Mouse (Mus musculus): ENCODE results near the gene Nkd1. TPM values are rescaled to one million over a fixed set of nuclear protein-coding genes. Genes with fewer than 3 reads are reported as not detected.

Nkd1 gene
- polyA plus RNA-seq, 1 experiment from 2014 or later, result 15.1 TPM

DNA sequence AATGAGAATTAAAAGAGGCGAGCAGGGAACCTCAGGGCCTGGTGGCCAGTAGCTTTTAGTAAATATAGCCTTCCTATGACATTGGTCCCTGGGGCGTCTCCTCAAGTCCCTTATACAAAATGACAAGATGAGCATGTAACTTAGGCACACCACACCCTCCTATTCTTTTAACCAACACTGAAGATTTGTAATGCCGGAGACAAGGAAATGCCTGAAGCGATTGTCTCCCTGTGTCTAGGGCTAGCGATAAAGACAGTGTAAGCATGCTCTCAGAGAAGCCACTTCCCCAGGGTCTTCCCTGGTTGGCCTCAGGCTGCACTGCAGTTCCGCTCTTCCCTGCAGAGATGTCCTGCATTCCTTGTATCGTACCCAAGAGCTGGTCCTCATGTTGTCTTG lies 17.8 kb downstream of the Nkd1 start:
- 71% methylated on average over 7 of the region's 7 CpGs for WGBS
- no peak overlapping the region; a peak in 2 of 4 replicates for H3K27ac ChIP-seq (replicated peaks in 1 of 2; ENCODE audit: control insufficient read depth in 1 of 2, insufficient read depth in 1 of 2, low read depth in 2 of 2, low read length in 2 of 2)
- H3K4me3 ChIP-seq (ENCODE audit: control insufficient read depth in 1 of 2, insufficient read depth in 1 of 2, low read depth in 1 of 2, low read length in 2 of 2), result no peak overlapping the region
- H3K4me1 ChIP-seq (ENCODE audit: control insufficient read depth in 2 of 2, insufficient read depth in 2 of 2, low read length in 2 of 2), result peaks cover 6 to 19% of the 10 kb centered on the region in 2 experiments; a peak in 2 of 4 replicates
- H3K36me3 ChIP-seq (ENCODE audit: control insufficient read depth, insufficient read depth, low read length), result no peaks in the 10 kb centered on the region
- no peak overlapping the region for H3K4me2 ChIP-seq (ENCODE audit: low read length)
- H3K9ac ChIP-seq (ENCODE audit: low read length), result no peak overlapping the region
- no peaks in the 10 kb centered on the region for H3K9me3 ChIP-seq (ENCODE audit: control insufficient read depth, low read length)
- no peaks in the 10 kb centered on the region for H3K27me3 ChIP-seq (ENCODE audit: control insufficient read depth, insufficient read depth, low read length)
- ATAC-seq (ENCODE audit: insufficient number of reproducible peaks, insufficient read depth, low FRiP score, low read depth), result no peak

DNA sequence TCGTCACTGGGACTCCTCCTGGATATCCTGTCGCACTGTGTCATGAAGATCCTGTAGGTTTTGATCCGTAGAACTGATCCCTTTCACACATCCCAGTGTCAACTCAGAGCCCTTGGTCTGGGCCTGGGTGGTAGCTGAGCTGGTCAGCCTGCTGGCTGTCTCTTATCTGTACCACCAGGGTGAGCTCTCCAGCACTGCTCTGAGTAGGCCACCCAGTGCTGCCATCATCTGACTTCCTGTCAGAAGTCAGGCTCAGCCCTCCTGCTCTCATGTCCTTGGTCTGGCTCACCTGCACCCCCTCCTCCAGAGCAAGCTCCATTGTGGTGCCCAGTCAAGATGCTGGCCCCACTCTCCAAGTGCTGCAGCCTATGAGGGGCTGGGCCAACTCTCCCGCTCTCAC lies 18.8 kb downstream of the Nkd1 start:
- WGBS, result 78% methylated on average over 4 of the region's 4 CpGs
- H3K9ac ChIP-seq (ENCODE audit: low read length), result no peak overlapping the region
- H3K4me1 ChIP-seq (ENCODE audit: control insufficient read depth in 2 of 2, insufficient read depth in 2 of 2, low read length in 2 of 2), result peaks cover 6 to 21% of the 10 kb centered on the region in 2 experiments; a peak in 2 of 4 replicates
- no peaks in the 10 kb centered on the region for H3K27me3 ChIP-seq (ENCODE audit: control insufficient read depth, insufficient read depth, low read length)
- no peak for ATAC-seq (ENCODE audit: insufficient number of reproducible peaks, insufficient read depth, low FRiP score, low read depth)
- no peaks in the 10 kb centered on the region for H3K9me3 ChIP-seq (ENCODE audit: control insufficient read depth, low read length)
- H3K4me2 ChIP-seq (ENCODE audit: low read length), result no peak overlapping the region
- H3K27ac ChIP-seq (replicated peaks in 1 of 2; ENCODE audit: control insufficient read depth in 1 of 2, insufficient read depth in 1 of 2, low read depth in 2 of 2, low read length in 2 of 2), result no peak overlapping the region
- no peaks in the 10 kb centered on the region for H3K36me3 ChIP-seq (ENCODE audit: control insufficient read depth, insufficient read depth, low read length)
- no peak overlapping the region for H3K4me3 ChIP-seq (ENCODE audit: control insufficient read depth in 1 of 2, insufficient read depth in 1 of 2, low read depth in 1 of 2, low read length in 2 of 2)

DNA sequence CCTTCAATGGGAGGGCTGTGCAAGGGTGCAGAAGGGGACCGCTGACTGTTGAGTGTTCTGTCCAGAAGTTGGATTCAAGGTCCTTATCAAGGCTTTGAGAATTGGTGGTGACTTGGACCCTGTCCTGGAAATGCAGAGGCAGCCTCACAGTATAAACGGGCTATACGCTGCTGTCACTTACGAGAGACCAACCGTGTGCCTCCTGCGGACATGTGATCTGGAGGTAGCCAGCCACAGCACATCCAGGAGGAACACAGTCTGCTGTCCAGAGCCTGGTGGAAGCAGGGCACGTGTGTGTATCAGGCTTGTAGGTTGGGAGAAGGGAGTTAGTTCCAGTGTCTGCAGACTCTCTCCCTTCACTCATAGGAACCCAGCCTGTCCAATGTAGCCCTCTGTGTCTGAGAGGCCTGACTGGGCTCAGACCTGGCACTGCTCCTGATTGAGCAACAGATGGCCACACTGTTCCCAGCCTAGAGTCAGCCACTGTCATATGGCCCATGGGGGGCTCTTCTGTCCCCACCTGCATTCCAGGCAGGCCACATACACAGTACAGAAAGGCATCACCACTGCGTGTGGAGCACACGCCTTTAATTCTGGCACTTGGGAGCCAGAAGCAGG lies 21.6 kb downstream of the Nkd1 start:
- Histone ChIP-seq H3K36me3 (ENCODE audit: control insufficient read depth, insufficient read depth, low read length) (no peaks in the 10 kb centered on the region), H3K27ac (replicated peaks in 1 of 2; ENCODE audit: control insufficient read depth in 1 of 2, insufficient read depth in 1 of 2, low read depth in 2 of 2, low read length in 2 of 2) (no peak overlapping the region), H3K9me3 (ENCODE audit: control insufficient read depth, low read length) (no peaks in the 10 kb centered on the region), H3K9ac (ENCODE audit: low read length) (no peak overlapping the region), H3K4me2 (ENCODE audit: low read length) (no peak overlapping the region), H3K27me3 (ENCODE audit: control insufficient read depth, insufficient read depth, low read length) (no peaks in the 10 kb centered on the region), H3K4me3 (ENCODE audit: control insufficient read depth in 1 of 2, insufficient read depth in 1 of 2, low read depth in 1 of 2, low read length in 2 of 2) (no peak overlapping the region), H3K4me1 (ENCODE audit: control insufficient read depth in 2 of 2, insufficient read depth in 2 of 2, low read length in 2 of 2) (peaks cover 16 to 31% of the 10 kb centered on the region in 2 experiments)
- WGBS, result 57% methylated on average over 9 of the region's 9 CpGs
- ATAC-seq (ENCODE audit: insufficient number of reproducible peaks, insufficient read depth, low FRiP score, low read depth), result no peak

DNA sequence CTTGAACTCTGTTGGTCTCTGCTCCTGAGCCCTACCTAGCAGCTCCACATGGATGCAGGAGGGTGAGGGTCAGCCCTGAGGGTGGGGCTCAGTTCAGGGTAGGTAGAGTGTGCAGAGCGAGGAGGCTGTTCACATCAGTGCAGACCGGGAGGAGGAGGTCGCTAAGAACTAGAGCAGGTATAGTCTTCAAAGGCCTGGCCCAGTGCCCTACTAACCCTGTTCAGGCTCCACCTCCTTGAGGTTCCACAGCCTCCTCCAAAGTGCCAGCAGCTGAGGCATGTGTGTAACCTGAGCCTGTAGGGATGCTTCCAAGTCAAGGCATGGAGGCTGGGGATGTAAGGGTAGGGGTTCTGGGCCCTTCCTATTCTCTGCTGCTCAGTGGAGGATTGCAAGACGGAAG lies 23.5 kb downstream of the Nkd1 start:
- Histone ChIP-seq H3K4me2 (ENCODE audit: low read length) (no peak overlapping the region), H3K36me3 (ENCODE audit: control insufficient read depth, insufficient read depth, low read length) (no peaks in the 10 kb centered on the region), H3K4me3 (ENCODE audit: control insufficient read depth in 1 of 2, insufficient read depth in 1 of 2, low read depth in 1 of 2, low read length in 2 of 2) (no peak overlapping the region), H3K27me3 (ENCODE audit: control insufficient read depth, insufficient read depth, low read length) (no peaks in the 10 kb centered on the region), H3K4me1 (ENCODE audit: control insufficient read depth in 2 of 2, insufficient read depth in 2 of 2, low read length in 2 of 2) (peaks cover 16 to 25% of the 10 kb centered on the region in 2 experiments), H3K9me3 (ENCODE audit: control insufficient read depth, low read length) (peaks cover 8% of the 10 kb centered on the region; the same call in 1 of the 2 replicates), H3K27ac (replicated peaks in 1 of 2; ENCODE audit: control insufficient read depth in 1 of 2, insufficient read depth in 1 of 2, low read depth in 2 of 2, low read length in 2 of 2) (no peak overlapping the region), H3K9ac (ENCODE audit: low read length) (no peak overlapping the region)
- ATAC-seq (ENCODE audit: insufficient number of reproducible peaks, insufficient read depth, low FRiP score, low read depth), result no peak
- 68% methylated on average over 4 of the region's 4 CpGs for WGBS

DNA sequence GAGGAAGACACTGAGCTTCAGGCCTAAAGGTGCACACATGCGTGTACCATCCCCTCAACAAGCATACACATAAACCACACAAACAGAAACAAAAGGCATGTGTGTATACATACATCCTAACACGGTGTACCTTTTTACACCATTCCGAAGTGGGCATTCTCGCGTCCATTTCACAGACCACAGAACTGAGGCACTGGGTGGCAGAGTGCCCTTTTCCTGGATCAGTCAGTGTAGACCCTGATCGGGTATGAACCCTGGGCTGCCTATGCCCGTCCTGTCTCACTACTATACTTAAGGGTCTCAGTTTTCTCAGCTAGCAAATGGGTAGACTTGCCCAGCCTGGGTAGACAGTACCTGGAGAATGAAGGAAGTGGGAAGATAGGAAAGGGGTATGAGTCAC lies 24.3 kb downstream of the Nkd1 start:
- H3K36me3 ChIP-seq (ENCODE audit: control insufficient read depth, insufficient read depth, low read length), result no peaks in the 10 kb centered on the region
- no peaks in the 10 kb centered on the region for H3K27me3 ChIP-seq (ENCODE audit: control insufficient read depth, insufficient read depth, low read length)
- no peak overlapping the region for H3K9ac ChIP-seq (ENCODE audit: low read length)
- 95% methylated on average over 7 of the region's 7 CpGs for WGBS
- H3K4me1 ChIP-seq (ENCODE audit: control insufficient read depth in 2 of 2, insufficient read depth in 2 of 2, low read length in 2 of 2), result peaks cover 16 to 25% of the 10 kb centered on the region in 2 experiments
- H3K4me2 ChIP-seq (ENCODE audit: low read length), result no peak overlapping the region
- ATAC-seq (ENCODE audit: insufficient number of reproducible peaks, insufficient read depth, low FRiP score, low read depth), result no peak
- peaks cover 8% of the 10 kb centered on the region; the same call in 1 of the 2 replicates for H3K9me3 ChIP-seq (ENCODE audit: control insufficient read depth, low read length)
- peak overlapping the region; percentile 13 to 64; a peak in 2 of 4 replicates for H3K27ac ChIP-seq (replicated peaks in 1 of 2; ENCODE audit: control insufficient read depth in 1 of 2, insufficient read depth in 1 of 2, low read depth in 2 of 2, low read length in 2 of 2)
- H3K4me3 ChIP-seq (ENCODE audit: control insufficient read depth in 1 of 2, insufficient read depth in 1 of 2, low read depth in 1 of 2, low read length in 2 of 2), result no peak overlapping the region

DNA sequence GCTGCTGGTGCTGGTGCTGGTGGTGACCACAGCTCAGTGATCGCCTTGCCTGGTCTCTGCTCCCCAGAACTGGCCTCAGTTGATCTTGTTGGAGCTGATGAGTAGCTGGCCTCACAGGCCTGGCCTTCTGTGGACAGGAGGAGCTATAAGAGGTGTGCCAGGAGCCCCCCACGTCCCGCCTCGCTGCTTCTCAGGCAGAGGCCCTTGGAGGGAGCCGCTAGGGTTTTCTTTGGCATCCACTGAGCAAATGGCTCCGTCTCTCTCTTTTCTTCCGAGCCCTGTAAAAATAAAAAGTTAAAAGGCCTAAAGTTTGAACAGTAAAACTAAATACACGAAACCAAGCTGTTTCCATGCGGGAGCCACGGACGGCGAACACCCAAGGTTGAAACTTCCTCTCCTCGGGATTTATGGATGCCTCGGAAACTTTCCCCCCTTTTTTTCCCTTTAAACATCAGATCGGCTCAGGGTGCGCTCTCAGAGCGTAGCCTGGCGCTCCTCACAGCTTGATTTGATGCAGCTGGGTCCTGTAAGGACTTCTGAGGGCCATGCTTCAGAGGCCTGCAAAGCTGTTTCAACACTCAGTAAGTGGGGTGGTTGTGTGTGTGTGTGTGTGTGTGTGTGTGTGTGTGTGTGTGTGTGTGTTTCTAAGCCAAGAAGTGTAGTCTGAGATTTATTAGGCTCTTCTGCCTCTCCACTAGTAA lies 25.0 kb downstream of the Nkd1 start:
- H3K4me2 ChIP-seq (ENCODE audit: low read length), result no peak overlapping the region
- H3K4me1 ChIP-seq (ENCODE audit: control insufficient read depth in 2 of 2, insufficient read depth in 2 of 2, low read length in 2 of 2), result peaks cover 16 to 25% of the 10 kb centered on the region in 2 experiments
- ATAC-seq (ENCODE audit: insufficient number of reproducible peaks, insufficient read depth, low FRiP score, low read depth), result 0 out of 2 replicates have a peak, but pooled peaks have one; percentile 49
- peaks cover 8% of the 10 kb centered on the region; the same call in 1 of the 2 replicates for H3K9me3 ChIP-seq (ENCODE audit: control insufficient read depth, low read length)
- WGBS, result 70% methylated on average over 18 of the region's 18 CpGs
- H3K9ac ChIP-seq (ENCODE audit: low read length), result 0 out of 2 replicates have a peak overlapping the region, but pooled peaks have one; percentile 17
- no peak overlapping the region for H3K4me3 ChIP-seq (ENCODE audit: control insufficient read depth in 1 of 2, insufficient read depth in 1 of 2, low read depth in 1 of 2, low read length in 2 of 2)
- H3K27me3 ChIP-seq (ENCODE audit: control insufficient read depth, insufficient read depth, low read length), result no peaks in the 10 kb centered on the region
- no peaks in the 10 kb centered on the region for H3K36me3 ChIP-seq (ENCODE audit: control insufficient read depth, insufficient read depth, low read length)
- H3K27ac ChIP-seq (replicated peaks in 1 of 2; ENCODE audit: control insufficient read depth in 1 of 2, insufficient read depth in 1 of 2, low read depth in 2 of 2, low read length in 2 of 2), result peak overlapping the region; percentile 13 to 64; a peak in 3 of 4 replicates

DNA sequence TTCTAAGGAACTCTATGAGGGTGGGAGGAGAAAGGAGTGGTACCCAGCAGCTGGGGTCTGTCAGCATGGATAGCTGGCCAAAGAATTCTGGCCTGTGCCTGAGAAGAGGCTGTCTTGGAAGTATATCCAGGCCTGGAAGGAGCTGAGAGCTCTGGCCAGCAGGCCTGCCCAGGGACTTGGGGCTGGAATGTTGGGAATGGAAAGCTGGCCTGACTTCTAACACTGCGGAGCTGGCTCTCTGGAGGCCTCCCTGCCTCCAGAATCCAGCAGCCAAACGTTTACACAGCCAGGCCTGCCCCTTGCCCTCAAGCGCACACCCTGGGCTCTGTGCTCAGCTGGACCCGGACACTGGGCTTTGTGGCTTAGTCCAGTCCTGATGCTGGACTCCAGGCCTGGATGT lies 34.5 kb downstream of the Nkd1 start:
- H3K4me3 ChIP-seq (ENCODE audit: control insufficient read depth in 1 of 2, insufficient read depth in 1 of 2, low read depth in 1 of 2, low read length in 2 of 2), result no peak overlapping the region
- peaks cover 12 to 17% of the 10 kb centered on the region in 2 experiments for H3K4me1 ChIP-seq (ENCODE audit: control insufficient read depth in 2 of 2, insufficient read depth in 2 of 2, low read length in 2 of 2)
- no peak overlapping the region for H3K4me2 ChIP-seq (ENCODE audit: low read length)
- ATAC-seq (ENCODE audit: insufficient number of reproducible peaks, insufficient read depth, low FRiP score, low read depth), result peak; percentile 47; the same call in 1 of the 2 replicates
- no peaks in the 10 kb centered on the region for H3K36me3 ChIP-seq (ENCODE audit: control insufficient read depth, insufficient read depth, low read length)
- no peaks in the 10 kb centered on the region for H3K27me3 ChIP-seq (ENCODE audit: control insufficient read depth, insufficient read depth, low read length)
- 39% methylated on average over 4 of the region's 4 CpGs for WGBS
- peak overlapping the region; percentile 55 to 59 for H3K27ac ChIP-seq (replicated peaks in 1 of 2; ENCODE audit: control insufficient read depth in 1 of 2, insufficient read depth in 1 of 2, low read depth in 2 of 2, low read length in 2 of 2)
- peak overlapping the region; percentile 7; the same call in 1 of the 2 replicates for H3K9ac ChIP-seq (ENCODE audit: low read length)
- no peaks in the 10 kb centered on the region for H3K9me3 ChIP-seq (ENCODE audit: control insufficient read depth, low read length)

Measured in heart, embryonic 14.5 days (tissue).